Mouse (Mus musculus) neural tube, embryonic 13.5 days (tissue): Measurements from ENCODE around the gene Abhd6. TPM values are rescaled to one million over a fixed set of nuclear protein-coding genes. Genes with fewer than 3 reads are reported as not detected.

Source experiments
- ATAC-seq: fragments of 200-750 bp; cut with Nextera tagmentation; 2 replicates; pipeline ENCODE4 v1.8.0; 2017; ENCODE audit warnings: low read depth, mild to moderate bottlenecking, moderate TSS enrichment, moderate library complexity
- H3K27ac ChIP-seq: fragments of 300-500 bp; sonication (generic); replicated peaks from 2 replicates; pipeline ENCODE4 v1.5.1; 2015; ENCODE audit warnings: moderate library complexity, mild to moderate bottlenecking, inconsistent platforms
- H3K27me3 ChIP-seq: fragments of 300-500 bp; sonication (generic); 2 replicates; pipeline ENCODE4 v1.6.1; 2015; ENCODE audit warnings: mild to moderate bottlenecking, inconsistent platforms
- H3K36me3 ChIP-seq: fragments of 300-500 bp; sonication (generic); 2 replicates; pipeline ENCODE4 v1.6.1; 2015; ENCODE audit warnings: mild to moderate bottlenecking, inconsistent platforms
- H3K4me1 ChIP-seq: fragments of 300-500 bp; sonication (generic); replicated peaks from 2 replicates; pipeline ENCODE4 v1.6.1; 2015; ENCODE audit warnings: inconsistent platforms
- H3K4me2 ChIP-seq: fragments of 300-500 bp; sonication (generic); 2 replicates; pipeline ENCODE4 v1.6.1; 2015; ENCODE audit warnings: inconsistent platforms, mild to moderate bottlenecking, moderate library complexity
- H3K4me3 ChIP-seq: fragments of 300-500 bp; sonication (generic); 2 replicates; pipeline ENCODE4 v1.5.1; 2015; ENCODE audit warnings: mild to moderate bottlenecking, inconsistent platforms
- H3K9ac ChIP-seq: fragments of 300-500 bp; sonication (generic); 2 replicates; pipeline ENCODE4 v1.6.1; 2015; ENCODE audit warnings: moderate library complexity, mild to moderate bottlenecking, inconsistent platforms
- H3K9me3 ChIP-seq: fragments of 300-500 bp; sonication (generic); 2 replicates; pipeline ENCODE4 v1.6.1; 2016; ENCODE audit warnings: inconsistent platforms
- WGBS: fragments of 180-500 bp; shearing (Covaris S2); methylation state at CpG from one replicate; pipeline ENCODE4 v1.1.7; 2015; 5-methylcytosine and 5-hydroxymethylcytosine counted together
- polyA plus RNA-seq: library from polyadenylated mRNA; unstranded; fragments of >200 nt; fragmentation: Nextera tagmentation; extraction: Ambion mirVana; gene quantifications from 2 replicates; pipeline ENCODE4 v1.2.1, GENCODE M21; 2015

The Abhd6 gene
- polyA plus RNA-seq, 1 experiment from 2014 or later: 28.1 TPM

- Histone ChIP-seq H3K9ac (no peak overlapping the region), H3K4me1 (peaks cover 5% of the 10 kb centered on the region), H3K4me2 (no peak overlapping the region), H3K27me3 (no peaks in the 10 kb centered on the region), H3K4me3 (no peak overlapping the region), H3K9me3 (no peaks in the 10 kb centered on the region), H3K27ac (no peak overlapping the region), H3K36me3 (peaks cover 62% of the 10 kb centered on the region)
- no peak for ATAC-seq
- WGBS: 98% methylated on average over 7 of the region's 7 CpGs
These were observed 50.0 kb downstream of the Abhd6 start for GRCm38 (mm10) chr14:8052661-8053060.

GRCm38 (mm10) chr14:8054310-8055102 lies 51.8 kb downstream of the Abhd6 start:
- Histone ChIP-seq H3K9me3 (no peaks in the 10 kb centered on the region), H3K4me2 (no peak overlapping the region), H3K27me3 (no peaks in the 10 kb centered on the region), H3K36me3 (peaks cover 46% of the 10 kb centered on the region), H3K4me3 (no peak overlapping the region), H3K27ac (no peak overlapping the region), H3K4me1 (peaks cover 5% of the 10 kb centered on the region), H3K9ac (no peak overlapping the region)
- no peak for ATAC-seq
- 25% methylated on average over 17 of the region's 17 CpGs for WGBS

GRCm38 (mm10) chr14:8056076-8056475 lies 53.4 kb downstream of the Abhd6 start:
- Histone ChIP-seq H3K27ac (no peak overlapping the region), H3K36me3 (peaks cover 32% of the 10 kb centered on the region), H3K4me2 (no peak overlapping the region), H3K9me3 (no peaks in the 10 kb centered on the region), H3K9ac (no peak overlapping the region), H3K4me1 (peaks cover 5% of the 10 kb centered on the region), H3K4me3 (no peak overlapping the region), H3K27me3 (no peaks in the 10 kb centered on the region)
- 92% methylated on average over 5 of the region's 5 CpGs for WGBS
- no peak for ATAC-seq

DNA sequence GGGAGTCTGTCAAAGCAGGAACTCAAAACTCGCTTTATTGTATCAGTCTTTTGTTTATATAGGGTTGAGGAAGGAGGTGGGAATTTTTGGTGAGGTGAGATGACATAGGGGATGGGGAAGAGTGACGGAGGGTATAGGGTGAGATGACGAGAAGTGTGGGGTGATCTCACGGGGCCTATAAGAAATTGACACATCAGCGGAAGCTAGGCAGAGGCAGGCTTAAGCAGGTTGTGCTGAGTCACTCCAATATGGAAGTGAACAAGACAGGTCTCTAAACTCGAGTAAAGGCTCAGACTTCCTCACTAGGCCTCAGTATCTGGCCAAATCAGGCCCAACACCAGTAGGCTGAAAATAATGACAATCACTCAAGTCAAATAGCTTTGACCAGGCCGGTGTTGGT lies 57.2 kb downstream of the Abhd6 start:
- ATAC-seq: no peak
- no peak overlapping the region for H3K4me3 ChIP-seq
- no peaks in the 10 kb centered on the region for H3K9me3 ChIP-seq
- no peak overlapping the region for H3K27ac ChIP-seq
- peaks cover 15% of the 10 kb centered on the region for H3K36me3 ChIP-seq
- H3K9ac ChIP-seq: no peak overlapping the region
- peaks cover 14% of the 10 kb centered on the region for H3K4me1 ChIP-seq
- 91% methylated on average over 7 of the region's 7 CpGs for WGBS
- no peaks in the 10 kb centered on the region for H3K27me3 ChIP-seq
- H3K4me2 ChIP-seq: no peak overlapping the region

- Histone ChIP-seq H3K27ac (no peak overlapping the region), H3K9me3 (no peaks in the 10 kb centered on the region), H3K4me2 (no peak overlapping the region), H3K27me3 (no peaks in the 10 kb centered on the region), H3K4me1 (peaks cover 14% of the 10 kb centered on the region), H3K36me3 (no peaks in the 10 kb centered on the region; the same call in 1 of the 2 replicates), H3K9ac (no peak overlapping the region), H3K4me3 (no peak overlapping the region)
- ATAC-seq: no peak
- 40% methylated on average over 3 of the region's 3 CpGs for WGBS
These were observed 59.4 kb downstream of the Abhd6 start for GRCm38 (mm10) chr14:8062076-8062475.

GRCm38 (mm10) chr14:8062537-8063301 lies 60.0 kb downstream of the Abhd6 start:
- ATAC-seq: no peak
- Histone ChIP-seq H3K4me1 (peaks cover 14% of the 10 kb centered on the region), H3K9ac (no peak overlapping the region), H3K9me3 (no peaks in the 10 kb centered on the region), H3K4me2 (no peak overlapping the region), H3K36me3 (no peaks in the 10 kb centered on the region), H3K4me3 (no peak overlapping the region), H3K27me3 (no peaks in the 10 kb centered on the region), H3K27ac (peak overlapping the region; percentile 52)
- WGBS: 35% methylated on average over 3 of the region's 3 CpGs

DNA sequence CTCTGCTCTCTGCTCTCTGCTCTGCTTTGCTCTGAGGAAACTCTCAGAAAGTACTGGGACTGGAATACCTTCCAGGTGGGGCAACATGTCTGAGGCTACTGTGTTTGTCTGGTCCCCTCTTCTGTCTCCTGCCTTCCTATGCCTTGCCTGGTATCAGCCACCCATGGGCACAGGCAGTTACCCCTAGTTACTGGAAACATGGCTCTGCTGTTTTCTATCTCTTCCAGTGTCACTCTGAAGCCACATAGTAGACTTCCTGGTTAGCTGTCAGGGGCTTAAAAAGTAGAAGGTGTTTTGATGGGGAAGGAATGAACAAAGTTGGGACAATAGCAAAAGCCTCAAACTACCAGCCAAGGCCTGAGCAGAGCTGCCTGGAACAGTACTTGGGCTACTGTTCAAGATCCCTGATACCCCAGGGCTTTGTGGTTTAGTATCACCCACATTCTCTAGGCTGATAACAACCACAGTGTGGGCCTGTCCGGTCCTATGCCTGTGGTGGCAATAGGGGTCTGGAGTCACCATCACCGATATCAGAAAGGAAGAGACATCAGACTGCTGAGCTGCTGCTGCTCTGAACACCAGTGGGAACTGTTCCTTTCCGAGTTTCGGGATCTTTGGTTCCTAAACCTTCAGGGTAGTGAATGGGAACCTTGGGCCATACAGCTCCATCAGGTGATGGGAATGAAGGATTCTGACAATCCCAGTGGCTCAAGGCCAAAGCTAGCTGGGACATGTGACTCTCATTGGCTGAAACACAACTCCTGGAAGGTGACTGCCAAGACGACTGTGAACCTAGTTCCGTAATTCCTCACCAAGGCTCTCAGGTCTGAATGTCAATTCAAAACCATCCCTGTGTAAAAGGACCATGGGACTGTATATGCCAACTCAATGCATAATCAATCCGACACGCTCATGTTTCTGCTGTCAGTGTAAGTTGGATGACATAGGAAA lies 61.4 kb downstream of the Abhd6 start:
- H3K4me1 ChIP-seq: peaks cover 14% of the 10 kb centered on the region
- H3K9ac ChIP-seq: no peak overlapping the region
- no peak overlapping the region for H3K4me2 ChIP-seq
- H3K27ac ChIP-seq: no peak overlapping the region
- ATAC-seq: no peak
- WGBS: 84% methylated on average over 8 of the region's 8 CpGs
- H3K36me3 ChIP-seq: no peaks in the 10 kb centered on the region
- H3K27me3 ChIP-seq: no peaks in the 10 kb centered on the region
- H3K4me3 ChIP-seq: no peak overlapping the region
- H3K9me3 ChIP-seq: no peaks in the 10 kb centered on the region

DNA sequence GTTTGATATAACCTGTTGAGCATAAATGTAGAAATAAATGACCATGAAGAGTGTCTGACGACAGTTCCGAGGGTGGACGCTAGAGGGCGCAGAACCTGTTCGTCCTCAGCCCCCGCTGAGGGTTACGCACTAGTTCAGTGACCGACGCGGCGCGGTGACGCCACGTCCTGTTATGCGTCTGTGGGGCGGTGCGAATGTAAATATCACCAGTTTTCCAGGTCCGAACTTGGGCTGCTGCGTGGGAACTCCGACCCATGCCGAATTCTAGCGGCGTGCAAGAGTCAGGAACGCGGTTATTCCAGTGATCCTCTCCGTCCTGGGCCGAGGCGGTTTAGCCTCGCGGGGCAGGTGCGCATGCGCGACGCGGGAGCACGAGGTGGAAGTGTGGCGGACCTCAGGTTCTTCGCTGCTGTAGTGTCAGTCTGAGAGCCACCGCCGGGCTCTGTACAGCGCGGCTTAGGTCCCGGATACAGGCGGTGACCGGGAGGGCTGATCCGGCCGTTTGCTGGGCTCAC lies 77.5 kb downstream of the Abhd6 start, which contains the start of gene Rpp14:
Gene Rpp14 (plus strand): TSS at position 203 of the 515 bp plus-strand sequence.
- Histone ChIP-seq H3K27ac (peak within 1 kb of the TSS; percentile 94), H3K4me3 (peak within 1 kb of the TSS; percentile 74), H3K9ac (peak within 1 kb of the TSS; percentile 82), H3K9me3 (no peaks in the 10 kb centered on the region), H3K27me3 (no peaks in the 10 kb centered on the region), H3K4me1 (peaks cover 16% of the 10 kb centered on the region), H3K4me2 (peak within 1 kb of the TSS; percentile 74), H3K36me3 (peaks cover 14% of the 10 kb centered on the region)
- under 1% methylated on average over 47 of the region's 47 CpGs for WGBS
- peak; percentile 97 for ATAC-seq

DNA sequence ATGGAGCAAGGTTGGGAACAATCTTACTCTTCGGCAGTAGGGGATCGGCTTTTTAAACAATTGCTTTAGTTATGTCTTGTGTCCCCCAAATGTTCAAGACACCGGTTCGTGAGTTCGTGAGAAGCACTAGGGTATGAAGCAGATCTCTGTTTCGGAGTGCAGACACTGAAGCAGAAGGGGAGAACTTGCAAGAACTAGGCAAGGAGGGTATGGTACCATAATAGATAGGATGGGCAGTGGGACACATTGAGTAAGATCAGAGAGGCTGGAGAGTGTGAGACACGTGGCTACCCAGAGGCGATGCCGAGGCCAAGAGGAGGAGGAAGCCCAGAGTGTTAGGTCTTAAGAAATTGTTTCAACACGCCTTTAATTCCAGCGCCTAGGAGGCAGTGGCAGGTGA lies 78.0 kb downstream of the Abhd6 start:
- Histone ChIP-seq H3K4me1 (peaks cover 16% of the 10 kb centered on the region), H3K4me3 (peak overlapping the region; percentile 74), H3K4me2 (peak overlapping the region; percentile 74), H3K36me3 (peaks cover 19% of the 10 kb centered on the region), H3K9me3 (no peaks in the 10 kb centered on the region), H3K27ac (peak overlapping the region; percentile 94), H3K27me3 (no peaks in the 10 kb centered on the region), H3K9ac (peak overlapping the region; percentile 82)
- WGBS: 5% methylated on average over 11 of the region's 11 CpGs
- ATAC-seq: peak; percentile 62

DNA sequence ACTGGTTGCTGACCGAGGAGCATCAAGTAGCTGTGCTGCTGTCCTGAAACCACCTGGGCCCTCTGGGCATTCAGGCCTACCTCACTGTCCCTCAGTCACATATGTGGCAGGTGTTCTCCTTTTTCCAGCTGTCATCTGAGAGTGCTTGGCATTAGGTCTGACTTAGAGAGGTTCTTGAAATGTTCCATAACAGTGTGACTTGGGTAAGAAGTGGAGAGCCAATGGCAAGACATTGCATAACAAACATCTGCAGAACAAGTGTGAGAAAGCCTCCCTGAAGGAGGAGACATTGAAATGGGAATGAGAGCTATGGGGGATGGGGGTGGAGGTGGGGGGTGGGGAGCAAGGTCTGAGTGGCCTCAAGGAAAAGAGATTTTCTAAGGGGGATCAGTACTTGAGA lies 80.2 kb downstream of the Abhd6 start:
- no peak overlapping the region for H3K4me2 ChIP-seq
- peaks cover 16% of the 10 kb centered on the region for H3K4me1 ChIP-seq
- no peak overlapping the region for H3K4me3 ChIP-seq
- no peaks in the 10 kb centered on the region for H3K27me3 ChIP-seq
- H3K27ac ChIP-seq: no peak overlapping the region
- WGBS: 85% methylated on average over 1 of the region's 1 CpGs
- no peak for ATAC-seq
- H3K9me3 ChIP-seq: no peaks in the 10 kb centered on the region
- no peak overlapping the region for H3K9ac ChIP-seq
- H3K36me3 ChIP-seq: peaks cover 40% of the 10 kb centered on the region

GRCm38 (mm10) chr14:8089016-8089415 lies 86.3 kb downstream of the Abhd6 start:
- 95% methylated on average over 2 of the region's 2 CpGs for WGBS
- Histone ChIP-seq H3K4me2 (no peak overlapping the region), H3K36me3 (peaks cover 68% of the 10 kb centered on the region), H3K9me3 (no peaks in the 10 kb centered on the region), H3K27me3 (no peaks in the 10 kb centered on the region), H3K27ac (no peak overlapping the region), H3K9ac (no peak overlapping the region), H3K4me1 (peaks cover 9% of the 10 kb centered on the region), H3K4me3 (no peak overlapping the region)
- ATAC-seq: no peak
